Mouse (Mus musculus) limb, embryonic 14.5 days (tissue): ENCODE measurements around the gene Pgap2. TPM values are rescaled to one million over a fixed set of nuclear protein-coding genes. Genes with fewer than 3 reads are reported as not detected.

ENCODE experiments used
- ATAC-seq: fragments of 200-750 bp; cut with Nextera tagmentation; 2 replicates; pipeline ENCODE4 v1.8.0; 2017; ENCODE audit warnings: low read depth, moderate number of reproducible peaks, moderate TSS enrichment; ENCODE audit not compliant: low FRiP score
- DNase-seq: peaks from one replicate; pipeline ENCODE4 v3.0.0-alpha.2; 2015; ENCODE audit warnings: low spot score
- H3K27ac ChIP-seq: fragments of 300-500 bp; sonication (generic); replicated peaks from 2 replicates; pipeline ENCODE4 v1.5.1; 2014; ENCODE audit warnings: low read depth, mild to moderate bottlenecking, low read length, moderate library complexity, mixed read lengths
- H3K27me3 ChIP-seq: fragments of 300-500 bp; sonication (generic); 2 replicates; pipeline ENCODE4 v1.6.1; 2014; ENCODE audit warnings: low read length, mixed read lengths; ENCODE audit not compliant: control insufficient read depth, insufficient read depth
- H3K36me3 ChIP-seq: fragments of 300-500 bp; sonication (generic); 2 replicates; pipeline ENCODE4 v1.6.1; 2014; ENCODE audit warnings: mild to moderate bottlenecking, low read length, moderate library complexity, mixed read lengths; ENCODE audit not compliant: control insufficient read depth, insufficient read depth
- H3K4me1 ChIP-seq: fragments of 300-500 bp; sonication (generic); 2 replicates; pipeline ENCODE4 v1.6.1; 2014; ENCODE audit warnings: antibody characterized with exemption, low read length, mixed read lengths; ENCODE audit not compliant: control insufficient read depth, insufficient read depth
- H3K4me2 ChIP-seq: fragments of 300-500 bp; sonication (generic); replicated peaks from 2 replicates; pipeline ENCODE4 v1.6.1; 2014; ENCODE audit warnings: low read depth, mild to moderate bottlenecking, low read length, moderate library complexity; ENCODE audit not compliant: severe bottlenecking
- H3K4me3 ChIP-seq: fragments of 300-500 bp; sonication (generic); replicated peaks from 2 replicates; pipeline ENCODE4 v1.5.1; 2014; ENCODE audit warnings: low read length
- H3K9ac ChIP-seq: fragments of 300-500 bp; sonication (generic); 2 replicates; pipeline ENCODE4 v1.6.1; 2014; ENCODE audit warnings: mild to moderate bottlenecking, low read depth, low read length, moderate library complexity; ENCODE audit not compliant: severe bottlenecking
- H3K9me3 ChIP-seq: fragments of 300-500 bp; sonication (generic); 2 replicates; pipeline ENCODE4 v1.6.1; 2016; ENCODE audit warnings: low read length; ENCODE audit not compliant: control insufficient read depth
- POLR2A ChIP-seq: fragments of 200-500 bp; IDR thresholded peaks from 2 replicates; pipeline ENCODE4 v1.8.0; 2012; ENCODE audit warnings: inconsistent platforms, mild to moderate bottlenecking, moderate library complexity, borderline replicate concordance; ENCODE audit not compliant: insufficient read depth, insufficient read length; ENCODE audit errors: extremely low read depth
- WGBS: fragments of 180-500 bp; shearing (Covaris S2); extraction: QIAGEN DNeasy Blood & Tissue Kit; methylation state at CpG from one replicate; pipeline ENCODE4 v1.1.7; 2014; 5-methylcytosine and 5-hydroxymethylcytosine counted together
- polyA plus RNA-seq, 2 experiments: library from polyadenylated mRNA; depleted of rRNA in 1 of 2; stranded (reverse) in 1 of 2; unstranded in 1 of 2; fragments of >200 nt; fragmentation: Nextera tagmentation in 1 of 2; extraction: Ambion mirVana in 1 of 2; gene quantifications; 2 replicates each; pipeline versions ENCODE4 v1.2.1 to v1.2.3; 2012 to 2014

Pgap2 gene
- polyA plus RNA-seq, 2 experiments = 77.1 to 94.2 TPM

- under 1% methylated on average over 23 of the region's 49 CpGs for WGBS
- peak; percentile 85 for DNase-seq
- H3K9ac ChIP-seq = peak overlapping the region; percentile 86
- H3K27me3 ChIP-seq = no peaks in the 10 kb centered on the region
- ATAC-seq = peak; percentile 87
- no peaks in the 10 kb centered on the region for H3K36me3 ChIP-seq
- H3K4me3 ChIP-seq = peak overlapping the region; percentile 85
- peaks cover 32% of the 10 kb centered on the region for H3K4me1 ChIP-seq
- peak overlapping the region; percentile 93 for H3K27ac ChIP-seq
- peak overlapping the region; percentile 64 for H3K4me2 ChIP-seq
- TF ChIP-seq POLR2A = peak; percentile 52; the same call in 1 of the 2 replicates
- no peaks in the 10 kb centered on the region for H3K9me3 ChIP-seq
Observed at GRCm38 (mm10) chr7:102249896-102250630, 40.1 kb downstream of the Pgap2 start.

DNA sequence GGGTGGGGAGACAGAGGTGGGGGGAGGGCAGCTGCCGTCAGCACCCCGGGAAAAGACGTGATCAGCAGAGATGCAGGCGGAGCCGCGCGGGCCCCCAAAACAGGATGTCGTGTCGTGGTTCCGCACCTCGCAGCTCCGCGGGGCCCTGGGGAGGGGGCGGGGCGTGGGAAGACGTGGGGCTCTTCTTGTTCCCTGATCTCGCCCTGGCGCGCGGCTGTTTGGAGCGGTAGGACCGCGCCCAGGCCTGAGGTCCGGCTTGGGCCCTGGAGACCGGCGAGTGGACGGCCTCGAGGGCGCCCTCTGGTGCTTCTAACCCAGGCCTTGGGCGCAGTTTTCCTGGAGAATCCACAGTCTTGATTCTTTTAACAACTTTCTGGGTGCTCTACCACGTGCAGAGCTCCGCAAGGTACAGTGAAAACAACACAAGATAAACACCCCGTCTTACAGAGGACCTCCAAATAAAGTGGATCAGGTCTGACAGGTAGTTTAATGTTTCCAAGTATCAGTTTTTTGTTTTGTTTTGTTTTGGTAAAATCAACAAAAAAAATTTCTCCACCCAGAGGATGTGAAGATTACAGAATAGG lies 40.7 kb downstream of the Pgap2 start:
- H3K4me3 ChIP-seq = peak overlapping the region; percentile 85
- H3K4me2 ChIP-seq = peak overlapping the region; percentile 64
- DNase-seq = peak; percentile 89
- H3K4me1 ChIP-seq = peaks cover 32% of the 10 kb centered on the region
- H3K27me3 ChIP-seq = no peaks in the 10 kb centered on the region
- no peak for TF ChIP-seq POLR2A
- H3K9me3 ChIP-seq = no peaks in the 10 kb centered on the region
- H3K27ac ChIP-seq = peak overlapping the region; percentile 93
- H3K9ac ChIP-seq = peak overlapping the region; percentile 86
- no peaks in the 10 kb centered on the region for H3K36me3 ChIP-seq
- ATAC-seq = peak; percentile 71
- WGBS = under 1% methylated on average over 20 of the region's 33 CpGs

DNA sequence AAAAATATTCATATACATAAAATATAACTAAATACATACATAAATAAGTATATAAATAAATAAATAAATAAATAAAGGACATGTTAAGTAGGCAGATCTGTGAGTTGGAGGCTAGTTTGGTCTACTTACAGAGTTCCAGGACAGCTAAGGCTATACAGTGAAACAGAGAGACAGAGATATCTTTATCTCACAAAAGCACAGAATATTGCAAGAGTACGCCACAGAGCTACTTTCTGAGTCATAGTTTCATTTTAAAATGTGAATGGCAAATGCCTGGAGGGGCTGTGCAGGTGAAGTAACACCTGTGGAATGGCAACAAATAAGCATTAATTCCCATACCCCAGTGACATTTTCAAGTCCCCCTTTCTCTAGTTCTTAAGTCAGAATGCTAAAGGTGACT lies 43.6 kb downstream of the Pgap2 start:
- no peak for TF ChIP-seq POLR2A
- Histone ChIP-seq H3K27me3 (no peaks in the 10 kb centered on the region), H3K36me3 (no peaks in the 10 kb centered on the region), H3K27ac (no peak overlapping the region), H3K9ac (no peak overlapping the region), H3K4me1 (peaks cover 6% of the 10 kb centered on the region; the same call in 1 of the 2 replicates), H3K9me3 (no peaks in the 10 kb centered on the region), H3K4me3 (no peak overlapping the region), H3K4me2 (no peak overlapping the region)
- no peak for DNase-seq
- ATAC-seq = no peak
- 58% methylated on average over 1 of the region's 1 CpGs for WGBS

GRCm38 (mm10) chr7:102255954-102256353 lies 45.9 kb downstream of the Pgap2 start, which contains the start of gene Rhog:
TSS of gene Rhog (minus strand) at chr7:102256054.
- ATAC-seq = no peak
- H3K9me3 ChIP-seq = no peaks in the 10 kb centered on the region
- H3K4me1 ChIP-seq = no peaks in the 10 kb centered on the region
- H3K4me2 ChIP-seq = no peak within 1 kb of the TSS
- no peak for DNase-seq
- TF ChIP-seq POLR2A = no peak
- H3K27me3 ChIP-seq = no peaks in the 10 kb centered on the region
- no peaks in the 10 kb centered on the region for H3K36me3 ChIP-seq
- WGBS = 79% methylated on average over 3 of the region's 3 CpGs
- H3K4me3 ChIP-seq = no peak within 1 kb of the TSS
- H3K27ac ChIP-seq = no peak within 1 kb of the TSS
- no peak within 1 kb of the TSS for H3K9ac ChIP-seq

- Histone ChIP-seq H3K27me3 (no peaks in the 10 kb centered on the region), H3K4me3 (no peak overlapping the region), H3K9ac (no peak overlapping the region), H3K27ac (no peak overlapping the region), H3K9me3 (no peaks in the 10 kb centered on the region), H3K36me3 (no peaks in the 10 kb centered on the region), H3K4me1 (no peaks in the 10 kb centered on the region), H3K4me2 (no peak overlapping the region)
- WGBS = 77% methylated on average over 3 of the region's 3 CpGs
- no peak for TF ChIP-seq POLR2A
- no peak for ATAC-seq
- DNase-seq = no peak
Observed at GRCm38 (mm10) chr7:102256636-102257035, 46.6 kb downstream of the Pgap2 start.
